Mouse (Mus musculus) hindbrain, embryonic 12.5 days (tissue): Measurements from ENCODE around the gene Scml4. TPM values are rescaled to one million over a fixed set of nuclear protein-coding genes. Genes with fewer than 3 reads are reported as not detected.

Experiments
- ATAC-seq: fragments of 200-750 bp; cut with Nextera tagmentation; 2 replicates; pipeline ENCODE4 v1.8.0; 2017; ENCODE audit warnings: moderate TSS enrichment; ENCODE audit not compliant: low FRiP score
- H3K27ac ChIP-seq: fragments of 300-500 bp; sonication (generic); 2 replicates; pipeline ENCODE4 v1.5.1; 2016; ENCODE audit warnings: mild to moderate bottlenecking
- H3K27me3 ChIP-seq: fragments of 300-500 bp; sonication (generic); 2 replicates; pipeline ENCODE4 v1.6.1; 2016; ENCODE audit warnings: mild to moderate bottlenecking
- H3K36me3 ChIP-seq: fragments of 300-500 bp; sonication (generic); 2 replicates; pipeline ENCODE4 v1.6.1; 2016; ENCODE audit warnings: mild to moderate bottlenecking
- H3K4me1 ChIP-seq: fragments of 300-500 bp; sonication (generic); 2 replicates; pipeline ENCODE4 v1.6.1; 2016
- H3K4me2 ChIP-seq: fragments of 300-500 bp; sonication (generic); replicated peaks from 2 replicates; pipeline ENCODE4 v1.6.1; 2016; ENCODE audit warnings: mild to moderate bottlenecking
- H3K4me3 ChIP-seq: fragments of 300-500 bp; sonication (generic); 2 replicates; pipeline ENCODE4 v1.5.1; 2016; ENCODE audit warnings: mild to moderate bottlenecking
- H3K9ac ChIP-seq: fragments of 300-500 bp; sonication (generic); 2 replicates; pipeline ENCODE4 v1.6.1; 2016; ENCODE audit warnings: mild to moderate bottlenecking, moderate library complexity
- H3K9me3 ChIP-seq: fragments of 300-500 bp; sonication (generic); replicated peaks from 2 replicates; pipeline ENCODE4 v1.6.1; 2016; ENCODE audit warnings: mild to moderate bottlenecking
- WGBS: fragments of 180-500 bp; shearing (Covaris S2); methylation state at CpG from one replicate; pipeline ENCODE4 v1.1.7; 2016; 5-methylcytosine and 5-hydroxymethylcytosine counted together
- polyA plus RNA-seq: library from polyadenylated mRNA; unstranded; fragments of >200 nt; fragmentation: Nextera tagmentation; extraction: Ambion mirVana; gene quantifications from 2 replicates; pipeline ENCODE4 v1.2.1, GENCODE M21; 2016

Scml4 gene
- polyA plus RNA-seq, 1 experiment from 2014 or later: 4.0 TPM

DNA sequence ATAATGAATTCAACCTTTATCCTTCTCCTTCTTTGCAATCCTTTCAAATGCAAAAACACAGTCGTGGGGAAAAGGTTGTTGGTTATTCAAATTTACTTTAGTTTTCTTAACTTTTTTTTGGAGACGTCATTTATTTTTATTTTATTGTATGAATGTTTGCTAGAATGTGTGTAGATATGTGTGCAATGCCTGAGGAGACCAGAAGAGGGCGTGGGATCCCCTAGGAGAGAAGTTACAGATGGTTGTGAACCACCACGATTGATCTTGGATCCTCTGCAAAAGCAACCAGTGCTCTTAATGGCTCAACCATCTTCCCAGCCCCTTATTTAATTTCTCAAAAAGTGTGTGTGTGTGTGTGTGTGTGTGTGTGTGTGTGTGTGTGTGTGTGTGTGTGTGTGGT, 53.0 kb downstream of the Scml4 start:
- Histone ChIP-seq H3K4me2 (no peak overlapping the region), H3K9ac (no peak overlapping the region), H3K4me1 (0 out of 2 replicates have a peak, but pooled peaks cover 3% of the 10 kb centered on the region), H3K36me3 (no peaks in the 10 kb centered on the region), H3K27me3 (no peaks in the 10 kb centered on the region), H3K27ac (no peak overlapping the region), H3K9me3 (no peaks in the 10 kb centered on the region), H3K4me3 (no peak overlapping the region)
- no peak for ATAC-seq
- 46% methylated on average over 4 of the region's 4 CpGs for WGBS

DNA sequence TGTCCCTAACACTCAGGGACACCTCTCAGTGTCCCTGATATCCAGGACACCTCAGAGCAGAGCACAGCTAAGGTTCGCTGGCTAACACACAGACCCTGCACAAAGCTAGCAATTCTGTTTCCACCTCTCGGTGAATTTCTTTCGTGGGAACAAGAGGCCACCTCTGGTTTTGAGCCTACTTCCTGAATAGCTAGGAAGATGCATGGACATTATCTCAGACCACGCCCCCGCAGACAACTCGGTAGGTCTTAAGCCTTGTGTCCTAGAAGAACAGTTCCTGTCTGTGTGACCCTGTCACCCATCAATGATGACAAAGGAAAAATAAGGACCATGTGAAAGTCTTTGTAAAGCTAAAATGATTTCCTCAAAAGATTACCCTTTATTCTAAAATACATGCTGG, 54.0 kb downstream of the Scml4 start:
- ATAC-seq: no peak
- Histone ChIP-seq H3K4me2 (no peak overlapping the region), H3K27ac (no peak overlapping the region), H3K9me3 (no peaks in the 10 kb centered on the region), H3K27me3 (no peaks in the 10 kb centered on the region), H3K36me3 (no peaks in the 10 kb centered on the region), H3K4me3 (no peak overlapping the region), H3K4me1 (0 out of 2 replicates have a peak, but pooled peaks cover 3% of the 10 kb centered on the region), H3K9ac (no peak overlapping the region)
- WGBS: 48% methylated on average over 6 of the region's 6 CpGs

DNA sequence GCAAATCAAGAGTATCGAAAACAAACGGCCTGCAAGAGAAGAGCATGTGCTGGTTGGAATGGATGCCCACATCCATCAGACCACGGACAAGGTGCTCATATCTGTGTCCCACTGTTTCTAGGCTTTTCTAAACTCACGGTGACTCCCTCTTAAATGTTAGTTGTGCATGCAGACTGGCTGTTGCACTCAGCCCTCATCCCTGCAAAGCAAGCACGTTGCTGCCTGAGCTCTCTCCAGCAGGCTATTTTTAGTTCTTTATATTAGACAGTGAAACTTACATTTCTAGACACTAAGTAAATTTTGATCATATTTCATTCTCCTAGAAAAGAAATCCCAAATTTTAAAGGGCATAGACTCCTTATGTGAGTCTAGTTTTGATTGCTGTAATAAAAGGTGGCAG, 57.2 kb downstream of the Scml4 start:
- no peak overlapping the region for H3K4me3 ChIP-seq
- H3K9me3 ChIP-seq: 0 out of 2 replicates have a peak, but pooled peaks cover under 1% of the 10 kb centered on the region
- no peaks in the 10 kb centered on the region for H3K27me3 ChIP-seq
- no peak overlapping the region for H3K9ac ChIP-seq
- 0 out of 2 replicates have a peak, but pooled peaks cover 3% of the 10 kb centered on the region for H3K4me1 ChIP-seq
- 80% methylated on average over 5 of the region's 5 CpGs for WGBS
- ATAC-seq: no peak
- H3K27ac ChIP-seq: no peak overlapping the region
- no peak overlapping the region for H3K4me2 ChIP-seq
- H3K36me3 ChIP-seq: no peaks in the 10 kb centered on the region

DNA sequence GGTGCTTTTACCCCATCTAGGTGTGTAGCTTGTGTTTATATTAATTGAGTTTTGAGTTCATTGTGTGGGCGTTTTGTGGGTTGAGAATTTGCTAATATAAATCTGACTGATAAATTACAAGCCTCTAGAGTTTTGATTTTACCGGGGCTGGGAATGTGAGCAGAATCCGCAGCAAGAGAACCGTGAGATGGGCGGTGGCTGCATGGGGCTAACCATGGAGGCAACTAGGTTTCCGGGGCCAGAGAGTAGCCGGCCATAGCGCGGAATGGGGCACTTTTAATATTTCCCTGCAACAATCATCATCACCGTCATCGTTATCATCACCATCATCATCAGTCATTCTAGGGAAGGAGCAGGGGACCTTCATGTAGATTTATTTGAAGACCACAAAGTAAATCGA, 59.6 kb downstream of the Scml4 start:
- WGBS: 93% methylated on average over 12 of the region's 12 CpGs
- no peak for ATAC-seq
- H3K4me2 ChIP-seq: no peak overlapping the region
- no peaks in the 10 kb centered on the region for H3K36me3 ChIP-seq
- H3K9me3 ChIP-seq: 0 out of 2 replicates have a peak, but pooled peaks cover 5% of the 10 kb centered on the region
- no peak overlapping the region for H3K9ac ChIP-seq
- H3K27ac ChIP-seq: no peak overlapping the region
- no peaks in the 10 kb centered on the region for H3K4me1 ChIP-seq
- no peaks in the 10 kb centered on the region for H3K27me3 ChIP-seq
- H3K4me3 ChIP-seq: no peak overlapping the region

DNA sequence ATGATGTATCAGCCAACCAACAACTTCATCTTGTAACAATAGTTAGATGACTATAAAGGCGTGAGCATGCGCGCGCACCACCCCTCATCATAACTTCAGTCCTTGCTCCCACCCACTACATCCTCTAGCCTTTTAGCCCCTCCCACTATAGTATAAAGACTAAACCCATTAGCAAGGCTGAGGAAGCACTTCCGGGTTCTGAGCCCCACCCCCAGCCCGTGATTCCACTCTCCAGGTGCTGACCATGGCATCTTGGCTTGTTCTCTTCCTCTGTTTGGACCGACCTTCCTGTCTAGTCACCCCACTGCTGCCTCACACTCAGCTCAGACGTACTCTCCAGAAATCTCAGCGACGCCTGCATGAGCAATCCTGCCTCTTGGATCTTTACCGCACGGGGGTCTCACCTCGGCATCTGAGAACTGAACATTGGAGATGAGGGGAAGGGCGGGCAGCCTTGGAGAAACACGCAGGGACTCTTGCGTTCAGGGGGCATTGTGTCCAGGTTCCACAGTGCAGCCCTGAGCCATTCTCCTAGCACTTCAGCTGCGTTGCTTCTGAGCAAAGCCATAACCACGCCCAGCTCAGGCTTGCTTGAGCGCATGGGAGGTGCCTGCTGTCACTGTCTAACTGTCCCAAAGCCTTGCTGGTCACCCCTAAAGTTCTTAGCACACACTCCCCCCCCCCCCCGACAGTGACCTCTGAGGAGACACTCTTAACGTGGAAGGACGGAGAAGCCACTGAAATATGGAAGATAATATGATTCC, 65.1 kb downstream of the Scml4 start:
- Histone ChIP-seq H3K4me3 (no peak overlapping the region), H3K9ac (no peak overlapping the region), H3K27me3 (no peaks in the 10 kb centered on the region), H3K9me3 (0 out of 2 replicates have a peak, but pooled peaks cover 5% of the 10 kb centered on the region), H3K4me2 (0 out of 2 replicates have a peak overlapping the region, but pooled peaks have one; percentile 4), H3K4me1 (no peaks in the 10 kb centered on the region), H3K36me3 (no peaks in the 10 kb centered on the region), H3K27ac (no peak overlapping the region)
- no peak for ATAC-seq
- WGBS: 78% methylated on average over 22 of the region's 22 CpGs

DNA sequence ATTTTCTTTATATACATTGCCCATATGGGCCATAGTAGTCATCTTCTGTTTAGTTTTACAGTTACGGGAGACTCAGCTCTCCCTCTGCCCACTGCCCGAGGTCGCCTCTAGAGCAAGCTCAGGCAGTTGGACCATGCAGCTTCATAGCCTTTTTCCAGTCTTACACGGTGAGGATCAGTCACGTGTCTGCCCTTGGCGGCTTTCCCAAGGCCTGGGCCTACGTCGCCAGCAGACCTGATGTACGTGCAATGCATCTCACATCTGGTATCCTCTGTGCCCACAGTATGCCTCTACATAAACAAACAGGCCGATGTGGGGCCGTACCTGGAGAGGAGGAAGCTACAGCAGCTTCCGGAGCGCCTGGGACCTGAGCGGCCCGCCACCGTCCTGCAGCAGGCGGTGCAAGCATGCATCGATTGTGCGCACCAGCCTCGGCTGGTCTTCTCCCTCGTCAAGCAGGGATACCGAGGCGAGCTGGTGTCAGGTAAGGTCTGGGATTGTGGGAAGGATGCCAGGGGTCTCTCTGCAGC, 70.0 kb downstream of the Scml4 start:
- WGBS: 88% methylated on average over 23 of the region's 23 CpGs
- H3K9me3 ChIP-seq: no peaks in the 10 kb centered on the region

DNA sequence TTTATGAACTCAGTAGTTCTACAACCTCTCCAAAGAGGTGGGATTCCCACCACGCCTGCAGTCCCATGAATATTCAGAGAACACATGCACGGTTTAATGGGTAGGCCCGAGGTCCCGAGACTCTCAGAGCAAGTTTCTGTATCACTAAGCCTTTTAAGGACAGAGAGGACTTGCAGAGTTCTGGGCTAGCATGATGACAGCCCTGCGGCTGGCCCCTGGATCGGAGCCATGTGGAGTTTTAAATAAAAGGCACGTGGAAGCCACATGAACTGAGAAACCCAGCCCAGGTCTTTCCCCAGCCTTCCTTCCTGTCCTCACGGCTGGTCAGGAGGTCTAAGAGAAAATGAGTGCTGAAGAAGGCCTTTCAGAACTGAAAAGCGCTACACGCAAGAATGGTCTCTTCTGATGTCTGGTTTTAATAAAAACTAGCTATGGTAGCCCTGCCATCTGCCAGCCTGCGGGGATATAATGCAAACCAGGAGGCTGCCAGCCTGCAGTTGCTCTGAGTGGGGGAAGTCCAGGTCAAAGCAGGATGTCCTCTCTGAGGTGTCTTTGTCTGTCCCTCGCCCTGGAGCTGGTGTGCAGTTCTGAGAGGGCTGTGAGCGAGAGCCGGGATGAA, 72.8 kb downstream of the Scml4 start:
- Histone ChIP-seq H3K4me3 (no peak overlapping the region), H3K9me3 (no peaks in the 10 kb centered on the region), H3K4me2 (no peak overlapping the region), H3K27me3 (no peaks in the 10 kb centered on the region), H3K36me3 (no peaks in the 10 kb centered on the region), H3K4me1 (no peaks in the 10 kb centered on the region), H3K27ac (no peak overlapping the region), H3K9ac (no peak overlapping the region)
- WGBS: 61% methylated on average over 14 of the region's 14 CpGs
- ATAC-seq: no peak

More for the DNA sequence above, 70.0 kb downstream of the Scml4 start:
- H3K4me3 ChIP-seq: no peak overlapping the region
- no peak overlapping the region for H3K4me2 ChIP-seq
- ATAC-seq: no peak
- H3K36me3 ChIP-seq: no peaks in the 10 kb centered on the region
- H3K4me1 ChIP-seq: no peaks in the 10 kb centered on the region
- H3K9ac ChIP-seq: no peak overlapping the region
- no peaks in the 10 kb centered on the region for H3K27me3 ChIP-seq
- no peak overlapping the region for H3K27ac ChIP-seq

DNA sequence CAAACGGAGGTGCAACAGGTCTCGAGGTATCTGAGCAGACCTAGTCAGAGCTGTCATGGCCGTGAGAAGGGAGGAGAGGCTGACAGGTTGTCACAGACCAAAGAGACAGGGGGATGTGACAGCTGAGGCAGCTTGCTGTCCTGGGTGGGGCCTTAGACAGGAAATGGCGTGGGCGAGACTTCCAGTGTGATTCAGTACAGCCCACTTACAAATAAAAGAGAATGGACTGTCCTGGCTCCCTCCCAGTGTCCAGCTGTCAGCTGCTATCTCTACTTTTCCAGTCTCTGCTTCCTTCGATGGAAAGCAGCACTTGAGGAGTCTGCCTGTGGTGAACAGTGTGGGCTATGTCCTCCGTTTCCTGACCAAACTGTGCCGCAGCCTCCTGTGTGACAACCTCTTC, 74.5 kb downstream of the Scml4 start:
- Histone ChIP-seq H3K9ac (no peak overlapping the region), H3K4me2 (no peak overlapping the region), H3K4me3 (no peak overlapping the region), H3K4me1 (no peaks in the 10 kb centered on the region), H3K36me3 (no peaks in the 10 kb centered on the region), H3K27me3 (no peaks in the 10 kb centered on the region), H3K9me3 (no peaks in the 10 kb centered on the region), H3K27ac (no peak overlapping the region)
- no peak for ATAC-seq
- WGBS: 71% methylated on average over 8 of the region's 8 CpGs

DNA sequence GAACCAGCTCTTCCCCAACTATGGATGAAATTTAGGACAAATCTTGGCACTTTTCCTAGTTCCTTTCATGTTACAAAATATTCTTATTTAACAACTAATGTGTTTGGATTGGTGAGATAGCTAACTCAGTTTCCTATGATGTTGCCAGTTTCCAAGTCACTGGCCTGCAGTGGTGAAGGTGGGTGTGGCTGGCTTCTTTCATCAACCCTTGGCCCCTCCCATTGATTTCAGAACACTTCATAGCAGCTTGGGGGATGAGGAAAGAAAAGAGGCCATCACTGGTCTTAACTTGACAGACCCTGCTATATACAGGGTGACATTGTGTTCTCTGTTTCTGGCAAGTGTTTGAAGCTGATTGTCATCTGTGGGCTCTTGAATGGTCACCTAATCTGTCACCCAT, 76.0 kb downstream of the Scml4 start:
- no peaks in the 10 kb centered on the region for H3K9me3 ChIP-seq
- H3K36me3 ChIP-seq: no peaks in the 10 kb centered on the region
- H3K27me3 ChIP-seq: no peaks in the 10 kb centered on the region
- no peak for ATAC-seq
- H3K4me2 ChIP-seq: no peak overlapping the region
- H3K4me3 ChIP-seq: no peak overlapping the region
- no peak overlapping the region for H3K27ac ChIP-seq
- H3K9ac ChIP-seq: no peak overlapping the region
- peaks cover 5% of the 10 kb centered on the region; the same call in 1 of the 2 replicates for H3K4me1 ChIP-seq

DNA sequence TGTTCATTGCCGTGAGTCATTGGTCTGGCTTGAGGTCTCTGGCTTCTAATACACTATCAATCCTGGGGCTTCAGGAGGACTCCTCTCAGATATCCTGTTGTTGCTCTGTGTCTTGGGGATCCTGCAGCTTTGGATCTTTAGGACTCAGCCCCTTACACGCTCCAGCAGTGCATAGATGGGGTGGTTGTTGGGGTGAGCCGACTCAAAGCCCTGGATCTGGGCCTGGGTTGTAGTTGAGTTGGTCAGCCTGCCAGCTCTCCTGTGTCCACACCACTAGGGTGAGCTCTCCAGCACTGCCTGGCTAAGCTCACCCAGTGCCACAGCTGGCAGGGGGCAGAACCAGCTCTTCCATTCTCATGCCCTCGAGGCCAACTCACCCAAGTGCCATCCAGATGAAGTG, 78.2 kb downstream of the Scml4 start:
- Histone ChIP-seq H3K4me1 (peaks cover 10% of the 10 kb centered on the region; the same call in 1 of the 2 replicates), H3K4me2 (no peak overlapping the region), H3K4me3 (no peak overlapping the region), H3K36me3 (no peaks in the 10 kb centered on the region), H3K9me3 (no peaks in the 10 kb centered on the region), H3K27me3 (no peaks in the 10 kb centered on the region), H3K9ac (no peak overlapping the region), H3K27ac (no peak overlapping the region)
- 89% methylated on average over 4 of the region's 4 CpGs for WGBS
- no peak for ATAC-seq

DNA sequence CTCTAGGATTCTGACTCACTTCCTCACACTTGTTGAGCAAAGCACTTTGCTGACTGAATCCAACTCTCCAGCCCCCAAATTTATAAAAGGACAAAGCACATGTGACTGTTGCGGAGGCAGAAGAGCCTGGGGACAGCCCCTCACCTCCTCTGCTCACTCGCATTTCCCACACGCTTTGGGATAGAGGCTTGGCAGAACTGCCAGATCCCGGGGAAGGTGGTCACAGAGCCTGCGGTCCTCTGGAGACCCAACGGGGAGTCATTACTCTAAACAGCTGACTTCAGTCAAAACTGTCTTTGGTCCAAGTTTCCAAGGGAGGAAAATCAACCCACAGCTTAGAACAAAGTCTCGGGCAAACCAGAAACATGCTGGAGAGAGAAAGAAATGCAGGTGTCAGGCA, 79.5 kb downstream of the Scml4 start:
- WGBS: 77% methylated on average over 7 of the region's 7 CpGs
- H3K36me3 ChIP-seq: no peaks in the 10 kb centered on the region
- no peak overlapping the region for H3K4me3 ChIP-seq
- H3K9me3 ChIP-seq: no peaks in the 10 kb centered on the region
- no peaks in the 10 kb centered on the region for H3K27me3 ChIP-seq
- ATAC-seq: no peak
- no peak overlapping the region for H3K27ac ChIP-seq
- H3K9ac ChIP-seq: no peak overlapping the region
- peaks cover 10% of the 10 kb centered on the region; the same call in 1 of the 2 replicates for H3K4me1 ChIP-seq
- no peak overlapping the region for H3K4me2 ChIP-seq

DNA sequence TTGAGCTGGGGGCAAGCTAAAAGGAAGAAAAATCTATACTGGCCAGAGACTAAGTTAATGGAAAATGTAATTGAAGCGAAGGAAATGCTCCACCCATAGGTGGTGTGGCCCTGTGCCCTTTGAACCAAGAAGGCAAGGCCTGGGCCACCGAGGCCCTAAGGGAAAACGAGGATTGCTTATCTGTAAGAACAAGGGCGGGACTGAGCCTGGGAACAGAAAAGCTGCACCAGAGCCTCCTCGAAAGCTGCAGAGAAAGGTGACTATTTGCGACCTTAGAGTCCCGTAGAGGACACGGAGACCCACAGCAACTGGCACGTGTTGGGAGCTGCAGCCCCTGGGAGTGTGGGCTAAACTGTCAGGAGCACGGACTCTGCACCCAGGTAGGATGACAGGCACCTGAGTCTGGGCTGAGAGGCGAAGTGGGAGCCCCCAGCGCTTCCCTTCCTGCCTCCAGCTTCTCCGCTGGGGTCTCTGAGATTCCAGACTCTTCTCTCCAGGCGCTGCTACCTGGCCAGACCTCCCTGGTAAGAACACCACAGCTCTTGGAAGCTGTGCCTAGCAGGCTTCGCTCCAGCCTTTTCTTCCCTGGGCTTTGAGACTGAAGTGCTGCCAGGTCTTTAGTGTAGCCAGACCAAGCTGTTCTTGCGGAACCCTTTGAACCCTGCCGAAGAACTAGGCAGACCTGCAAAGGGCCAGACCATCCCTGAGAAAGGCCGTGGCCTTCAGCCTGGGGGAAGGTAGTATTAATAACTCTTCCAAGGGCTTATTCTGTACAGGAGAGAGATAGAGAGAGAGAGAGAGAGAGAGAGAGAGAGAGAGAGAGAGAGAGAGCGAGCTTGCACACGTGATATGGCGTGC, 80.3 kb downstream of the Scml4 start:
- H3K36me3 ChIP-seq: no peaks in the 10 kb centered on the region
- no peaks in the 10 kb centered on the region for H3K9me3 ChIP-seq
- 74% methylated on average over 20 of the region's 21 CpGs for WGBS
- peak overlapping the region; percentile 10; the same call in 1 of the 2 replicates for H3K9ac ChIP-seq
- H3K4me2 ChIP-seq: no peak overlapping the region
- ATAC-seq: no peak
- no peak overlapping the region for H3K4me3 ChIP-seq
- peaks cover 10% of the 10 kb centered on the region; the same call in 1 of the 2 replicates for H3K4me1 ChIP-seq
- 0 out of 2 replicates have a peak overlapping the region, but pooled peaks have one; percentile 7 for H3K27ac ChIP-seq
- no peaks in the 10 kb centered on the region for H3K27me3 ChIP-seq
